Mouse (Mus musculus) myocyte (in vitro differentiated cells): ENCODE measurements around the gene Ppp1r35. TPM values are rescaled to one million over a fixed set of nuclear protein-coding genes. Genes with fewer than 3 reads are reported as not detected.

Source experiments
- H3K27me3 ChIP-seq: one replicate; pipeline ENCODE4 v1.6.1; 2011; ENCODE audit not compliant: control insufficient read depth, insufficient read depth, insufficient read length
- H3K36me3 ChIP-seq: one replicate; pipeline ENCODE4 v1.6.1; 2011; ENCODE audit not compliant: control insufficient read depth, insufficient read depth
- H3K4me2 ChIP-seq: one replicate; pipeline ENCODE4 v1.6.1; 2011; ENCODE audit warnings: low read depth, control low read depth
- H3K4me3 ChIP-seq: one replicate; pipeline ENCODE4 v1.5.1; 2011; ENCODE audit warnings: mild to moderate bottlenecking, control low read depth, moderate library complexity
- H3K79me2 ChIP-seq: one replicate; pipeline ENCODE4 v1.6.1; 2011; ENCODE audit not compliant: control insufficient read depth, insufficient read depth
- H3ac ChIP-seq: one replicate; pipeline ENCODE4 v1.6.1; 2011; ENCODE audit not compliant: control insufficient read depth, insufficient read length
- CEBPB ChIP-seq: IDR thresholded peaks from 2 replicates; pipeline ENCODE4 v1.6.1; 2011; ENCODE audit warnings: mild to moderate bottlenecking, moderate library complexity; ENCODE audit not compliant: poor library complexity, insufficient read depth, severe bottlenecking
- E2F4 ChIP-seq: IDR thresholded peaks from one replicate; pipeline ENCODE4 v1.6.1; 2011; ENCODE audit warnings: mild to moderate bottlenecking, control low read depth, moderate library complexity; ENCODE audit not compliant: insufficient read depth
- MAX ChIP-seq: IDR thresholded peaks from one replicate; pipeline ENCODE4 v1.6.1; 2011; ENCODE audit warnings: low read depth, mild to moderate bottlenecking, control low read depth
- MYOD1 ChIP-seq, 3 experiments: IDR thresholded peaks; one replicate each; pipeline ENCODE4 v1.6.1; 2011; ENCODE audit warnings: control low read depth in 2 of 3, low read depth in 2 of 3, mild to moderate bottlenecking in 2 of 3, moderate library complexity in 1 of 3; ENCODE audit not compliant: insufficient read length in 2 of 3, control insufficient read depth in 1 of 3
- MYOG ChIP-seq, 3 experiments: IDR thresholded peaks; one replicate each; pipeline ENCODE4 v1.6.1; 2011; ENCODE audit warnings: control low read depth in 2 of 3, low read depth in 2 of 3, mild to moderate bottlenecking in 2 of 3; ENCODE audit not compliant: insufficient read length in 2 of 3, control insufficient read depth in 1 of 3, insufficient read depth in 1 of 3
- POLR2A ChIP-seq: IDR thresholded peaks from one replicate; pipeline ENCODE4 v1.6.1; 2011; ENCODE audit warnings: low read depth, mild to moderate bottlenecking, control low read depth, moderate library complexity; ENCODE audit not compliant: insufficient read length
- POLR2AphosphoS2 ChIP-seq: IDR thresholded peaks from one replicate; pipeline ENCODE4 v1.6.1; 2011; ENCODE audit warnings: low read depth, control low read depth; ENCODE audit not compliant: insufficient read length
- REST ChIP-seq: IDR thresholded peaks from one replicate; pipeline ENCODE4 v1.6.1; 2011; ENCODE audit warnings: mild to moderate bottlenecking, control low read depth, moderate library complexity; ENCODE audit not compliant: insufficient read depth, insufficient read length
- SRF ChIP-seq: IDR thresholded peaks from one replicate; pipeline ENCODE4 v1.6.1; 2011; ENCODE audit warnings: low read depth; ENCODE audit not compliant: control insufficient read depth, insufficient read length
- TCF12 ChIP-seq: IDR thresholded peaks from one replicate; pipeline ENCODE4 v1.6.1; 2011; ENCODE audit warnings: mild to moderate bottlenecking, control low read depth; ENCODE audit not compliant: poor library complexity, insufficient read depth, severe bottlenecking
- TCF3 ChIP-seq: IDR thresholded peaks from one replicate; pipeline ENCODE4 v1.6.1; 2011; ENCODE audit warnings: low read depth, control low read depth; ENCODE audit not compliant: insufficient read length
- USF1 ChIP-seq: IDR thresholded peaks from one replicate; pipeline ENCODE4 v1.6.1; 2011; ENCODE audit warnings: low read depth, mild to moderate bottlenecking, control low read depth, moderate library complexity
- polyA plus RNA-seq: library from polyadenylated mRNA; unstranded; fragments of >200 nt; fragmentation: generic; extraction: Trizol; gene quantifications from one replicate; pipeline ENCODE4 v1.2.1, GENCODE M21; 2012; ENCODE audit warnings: missing spikeins

Gene Ppp1r35
- polyA plus RNA-seq, 1 experiment = 40.4 TPM

- no peaks in the 10 kb centered on the region for H3K27me3 ChIP-seq
- H3K36me3 ChIP-seq = no peaks in the 10 kb centered on the region
- no peak overlapping the region for H3K4me2 ChIP-seq
- no peak overlapping the region for H3ac ChIP-seq
- H3K4me3 ChIP-seq = no peak overlapping the region
- no peaks in the 10 kb centered on the region for H3K79me2 ChIP-seq
- TF ChIP-seq TCF12 (no peak), POLR2A (no peak), MYOD1 (IDR thresholded peaks at IDR 0.05; ENCODE audit: control insufficient read depth in 1 of 3, insufficient read length in 2 of 3, low read depth in 2 of 3) (no peak), POLR2AphosphoS2 (no peak), CEBPB (no peak), SRF (no peak), REST (no peak), E2F4 (no peak), MAX (no peak), USF1 (no peak)
These were observed 21.6 kb upstream of the Ppp1r35 start for GRCm38 (mm10) chr5:137756882-137757661.

- Histone ChIP-seq H3K36me3 (no peaks in the 10 kb centered on the region), H3K79me2 (no peaks in the 10 kb centered on the region), H3ac (no peak overlapping the region), H3K27me3 (no peaks in the 10 kb centered on the region), H3K4me2 (no peak overlapping the region), H3K4me3 (no peak overlapping the region)
- TF ChIP-seq USF1 (no peak), SRF (no peak), POLR2AphosphoS2 (no peak), TCF3 (no peak), REST (no peak), E2F4 (no peak), MYOD1 (IDR thresholded peaks at IDR 0.05; ENCODE audit: control insufficient read depth in 1 of 3, insufficient read length in 2 of 3, low read depth in 2 of 3) (no peak), MAX (no peak), MYOG (IDR thresholded peaks at IDR 0.05; ENCODE audit: control insufficient read depth in 1 of 3, insufficient read depth in 1 of 3, insufficient read length in 2 of 3, low read depth in 2 of 3) (no peak), CEBPB (no peak), POLR2A (no peak), TCF12 (no peak)
These were observed 20.8 kb upstream of the Ppp1r35 start for GRCm38 (mm10) chr5:137757887-137758286.

GRCm38 (mm10) chr5:137758921-137759534 is 19.6 kb upstream of the Ppp1r35 start:
- Histone ChIP-seq H3K4me3 (no peak overlapping the region), H3K4me2 (no peak overlapping the region), H3K36me3 (no peaks in the 10 kb centered on the region), H3ac (no peak overlapping the region), H3K27me3 (no peaks in the 10 kb centered on the region), H3K79me2 (no peaks in the 10 kb centered on the region)
- TF ChIP-seq REST = no peak
- no peak for TF ChIP-seq TCF3
- no peak for TF ChIP-seq POLR2AphosphoS2
- no peak for TF ChIP-seq USF1
- TF ChIP-seq SRF = no peak
- TF ChIP-seq MYOD1 (IDR thresholded peaks at IDR 0.05; ENCODE audit: control insufficient read depth in 1 of 3, insufficient read length in 2 of 3, low read depth in 2 of 3) = no peak
- TF ChIP-seq TCF12 = no peak
- TF ChIP-seq POLR2A = no peak
- no peak for TF ChIP-seq MAX
- TF ChIP-seq CEBPB = no peak
- TF ChIP-seq E2F4 = no peak
- no peak for TF ChIP-seq MYOG (IDR thresholded peaks at IDR 0.05; ENCODE audit: control insufficient read depth in 1 of 3, insufficient read depth in 1 of 3, insufficient read length in 2 of 3, low read depth in 2 of 3)

GRCm38 (mm10) chr5:137759971-137760412 is 18.7 kb upstream of the Ppp1r35 start:
- H3K4me2 ChIP-seq = peak overlapping the region; percentile 45
- no peaks in the 10 kb centered on the region for H3K27me3 ChIP-seq
- no peaks in the 10 kb centered on the region for H3K36me3 ChIP-seq
- no peaks in the 10 kb centered on the region for H3K79me2 ChIP-seq
- no peak for TF ChIP-seq TCF3
- TF ChIP-seq E2F4 = no peak
- TF ChIP-seq MAX = no peak
- TF ChIP-seq POLR2AphosphoS2 = no peak
- TF ChIP-seq TCF12 = no peak
- no peak for TF ChIP-seq REST
- no peak for TF ChIP-seq POLR2A
- TF ChIP-seq USF1 = no peak
- no peak for TF ChIP-seq MYOD1 (IDR thresholded peaks at IDR 0.05; ENCODE audit: control insufficient read depth in 1 of 3, insufficient read length in 2 of 3, low read depth in 2 of 3)
- TF ChIP-seq MYOG (IDR thresholded peaks at IDR 0.05; ENCODE audit: control insufficient read depth in 1 of 3, insufficient read depth in 1 of 3, insufficient read length in 2 of 3, low read depth in 2 of 3) = no peak
- no peak for TF ChIP-seq SRF
- TF ChIP-seq CEBPB = no peak
- H3ac ChIP-seq = no peak overlapping the region
- H3K4me3 ChIP-seq = no peak overlapping the region
